Mouse (Mus musculus): Measurements from ENCODE around the gene Dstn. TPM values are rescaled to one million over a fixed set of nuclear protein-coding genes. Genes with fewer than 3 reads are reported as not detected.
A peak's percentile ranks its signal among the peaks of the same experiment; 100 is the strongest.

The Dstn gene
- 732 and 736 TPM in 2 replicates for polyA plus RNA-seq (2015; fragmentation: Nextera tagmentation; extraction: Ambion mirVana)

DNA sequence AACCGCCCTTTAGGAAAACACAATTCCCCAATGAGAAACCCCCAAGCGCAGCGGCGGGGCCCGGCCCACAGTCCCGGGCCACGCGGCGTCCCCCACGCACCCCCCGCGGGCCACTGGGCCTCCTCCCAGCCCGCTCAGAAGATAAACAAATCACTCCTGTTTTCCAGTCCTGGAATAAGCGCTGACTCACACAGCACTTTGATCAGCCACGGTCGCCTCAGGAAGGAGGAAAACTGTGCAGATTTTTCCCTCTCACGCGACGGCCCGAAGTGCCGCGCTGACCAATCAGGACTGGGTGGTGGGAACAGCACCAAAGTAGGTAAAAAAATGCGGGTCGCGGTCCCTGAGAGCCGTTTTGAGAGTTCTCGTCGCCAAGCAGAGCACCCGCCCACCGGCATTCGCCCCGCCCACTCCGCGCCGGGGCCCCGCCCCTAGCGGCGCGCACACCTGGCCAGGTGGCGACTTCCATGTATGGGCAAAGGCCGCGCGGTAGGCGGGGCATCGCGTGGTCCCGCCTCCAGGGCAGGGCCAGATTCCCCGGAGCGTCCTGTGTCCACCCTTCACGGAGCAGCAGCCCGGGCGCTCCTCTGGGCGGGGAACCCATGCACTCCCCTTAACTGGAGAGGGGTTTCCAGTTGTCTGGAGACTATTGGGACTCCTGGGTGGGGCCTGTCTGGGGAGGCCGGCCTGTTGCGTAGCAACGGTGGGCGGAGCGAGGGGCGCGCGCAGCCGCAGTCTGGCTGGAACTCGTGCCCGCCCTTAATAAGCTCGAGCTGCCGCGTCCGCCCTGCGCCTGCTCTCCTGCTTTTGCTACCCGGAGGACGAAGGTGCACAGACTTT is at the start of gene Dstn:
Gene Dstn (plus strand): TSS at position 561 of the 840 bp plus-strand sequence.
- H3K9me3 ChIP-seq = no peaks in the 10 kb centered on the region
- H3K4me1 ChIP-seq = peaks cover 15% of the 10 kb centered on the region; the same call in 1 of the 2 replicates
- peak; percentile 97 for ATAC-seq (ENCODE audit: insufficient read depth, low FRiP score, low read depth)
- H3K4me3 ChIP-seq (replicated peaks) = peak within 1 kb of the TSS; percentile 92
- H3K9ac ChIP-seq = peak within 1 kb of the TSS; percentile 94
- H3K27ac ChIP-seq = peak within 1 kb of the TSS; percentile 100
- under 1% methylated on average over 71 of the region's 71 CpGs for WGBS
- no peaks in the 10 kb centered on the region for H3K27me3 ChIP-seq (replicated peaks)
- H3K4me2 ChIP-seq = peak within 1 kb of the TSS; percentile 60
- no peaks in the 10 kb centered on the region for H3K36me3 ChIP-seq

DNA sequence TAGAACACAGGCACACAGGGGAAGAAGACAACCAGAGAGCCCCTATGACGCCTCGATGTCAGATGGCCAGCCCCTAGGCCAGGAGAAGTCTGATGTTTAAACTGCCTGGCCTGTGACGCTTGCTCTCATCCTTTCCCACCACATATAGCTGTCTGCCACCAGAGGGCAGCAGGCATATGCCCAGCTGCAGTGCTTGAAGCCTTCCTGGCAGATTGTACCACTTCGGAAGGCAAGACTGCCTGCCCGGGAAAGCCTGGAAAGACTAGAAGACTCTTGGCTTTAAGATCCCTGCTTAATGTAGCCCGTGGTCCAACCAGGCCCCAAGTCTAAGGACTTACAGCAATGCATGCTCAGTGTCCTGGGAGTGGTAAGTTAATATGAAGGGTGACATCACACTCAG is 47.8 kb upstream of the Dstn start:
- no peaks in the 10 kb centered on the region for H3K27me3 ChIP-seq (replicated peaks)
- H3K9me3 ChIP-seq = no peaks in the 10 kb centered on the region
- H3K27ac ChIP-seq = no peak overlapping the region
- WGBS = 2% methylated on average over 6 of the region's 6 CpGs
- no peak overlapping the region for H3K4me3 ChIP-seq (replicated peaks)
- H3K4me1 ChIP-seq = 0 out of 2 replicates have a peak, but pooled peaks cover 5% of the 10 kb centered on the region
- peak; percentile 29; the same call in 1 of the 2 replicates for ATAC-seq (ENCODE audit: insufficient read depth, low FRiP score, low read depth)
- H3K36me3 ChIP-seq = no peaks in the 10 kb centered on the region
- no peak overlapping the region for H3K9ac ChIP-seq
- peak overlapping the region; percentile 36; the same call in 1 of the 2 replicates for H3K4me2 ChIP-seq

DNA sequence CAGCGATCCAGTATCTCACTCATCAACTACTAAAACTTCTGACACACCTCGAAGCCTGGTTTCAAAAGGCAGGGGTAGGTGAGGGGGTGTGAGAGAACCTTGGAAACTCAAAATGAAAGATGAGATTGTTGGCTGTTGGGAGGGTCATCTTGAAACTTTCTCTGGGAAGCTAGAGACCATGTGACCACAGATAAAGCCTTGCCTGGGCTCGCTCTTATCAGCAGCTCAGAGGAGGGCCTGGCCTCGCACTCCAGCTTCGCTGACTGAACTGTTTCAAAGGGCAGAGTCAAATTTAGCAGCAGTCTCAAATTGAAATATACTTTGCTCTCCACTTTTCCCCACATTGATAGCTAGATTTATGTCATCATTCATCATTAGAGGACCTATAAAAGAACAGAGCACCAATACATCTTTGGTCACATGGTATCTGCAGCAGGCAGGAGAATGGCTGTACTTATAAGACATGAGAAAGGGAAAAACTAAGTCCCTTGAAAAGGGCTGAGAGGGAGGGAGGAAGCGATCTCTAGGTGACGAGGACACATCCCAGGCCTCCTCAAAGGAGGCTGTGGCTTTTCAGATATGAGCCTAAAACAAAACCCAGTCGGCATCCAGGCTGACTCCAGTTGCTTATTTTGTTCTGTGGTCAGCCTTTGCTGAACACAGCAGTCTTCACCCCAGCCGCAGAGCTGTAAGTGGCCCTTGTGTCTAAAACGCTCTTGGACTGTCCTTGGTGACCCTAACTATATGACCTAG is 44.0 kb upstream of the Dstn start:
- 37% methylated on average over 10 of the region's 10 CpGs for WGBS
- peak; percentile 82 for ATAC-seq (ENCODE audit: insufficient read depth, low FRiP score, low read depth)
- no peaks in the 10 kb centered on the region for H3K9me3 ChIP-seq
- no peaks in the 10 kb centered on the region for H3K36me3 ChIP-seq
- H3K4me2 ChIP-seq = no peak overlapping the region
- 0 out of 2 replicates have a peak, but pooled peaks cover 3% of the 10 kb centered on the region for H3K4me1 ChIP-seq
- no peaks in the 10 kb centered on the region for H3K27me3 ChIP-seq (replicated peaks)
- H3K4me3 ChIP-seq (replicated peaks) = no peak overlapping the region
- H3K9ac ChIP-seq = no peak overlapping the region
- H3K27ac ChIP-seq = 0 out of 2 replicates have a peak overlapping the region, but pooled peaks have one; percentile 11

DNA sequence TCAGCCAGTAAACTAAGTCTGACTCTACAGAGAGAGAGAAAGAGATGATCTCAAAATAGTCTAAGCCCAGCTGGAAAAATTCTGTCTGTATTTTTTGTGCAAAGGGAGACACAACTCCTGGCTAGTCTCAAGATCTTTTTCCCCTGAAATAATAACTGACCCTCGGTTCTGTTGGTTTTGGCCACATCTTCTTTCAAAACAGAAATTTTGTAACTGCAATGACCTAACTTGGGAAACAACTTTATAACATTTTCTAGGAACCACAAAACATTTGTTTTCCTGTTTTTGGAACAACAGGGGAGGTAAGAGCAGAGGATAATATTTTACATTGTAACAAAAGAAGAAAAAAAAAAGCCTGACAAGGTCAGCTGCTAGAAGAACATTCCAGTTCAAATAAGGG is 39.1 kb upstream of the Dstn start:
- Histone ChIP-seq H3K27me3 (replicated peaks) (no peaks in the 10 kb centered on the region), H3K4me1 (no peaks in the 10 kb centered on the region), H3K36me3 (no peaks in the 10 kb centered on the region), H3K9me3 (no peaks in the 10 kb centered on the region), H3K4me3 (replicated peaks) (no peak overlapping the region), H3K9ac (no peak overlapping the region), H3K27ac (no peak overlapping the region), H3K4me2 (no peak overlapping the region)
- no peak for ATAC-seq (ENCODE audit: insufficient read depth, low FRiP score, low read depth)
- WGBS = 42% methylated on average over 1 of the region's 1 CpGs

DNA sequence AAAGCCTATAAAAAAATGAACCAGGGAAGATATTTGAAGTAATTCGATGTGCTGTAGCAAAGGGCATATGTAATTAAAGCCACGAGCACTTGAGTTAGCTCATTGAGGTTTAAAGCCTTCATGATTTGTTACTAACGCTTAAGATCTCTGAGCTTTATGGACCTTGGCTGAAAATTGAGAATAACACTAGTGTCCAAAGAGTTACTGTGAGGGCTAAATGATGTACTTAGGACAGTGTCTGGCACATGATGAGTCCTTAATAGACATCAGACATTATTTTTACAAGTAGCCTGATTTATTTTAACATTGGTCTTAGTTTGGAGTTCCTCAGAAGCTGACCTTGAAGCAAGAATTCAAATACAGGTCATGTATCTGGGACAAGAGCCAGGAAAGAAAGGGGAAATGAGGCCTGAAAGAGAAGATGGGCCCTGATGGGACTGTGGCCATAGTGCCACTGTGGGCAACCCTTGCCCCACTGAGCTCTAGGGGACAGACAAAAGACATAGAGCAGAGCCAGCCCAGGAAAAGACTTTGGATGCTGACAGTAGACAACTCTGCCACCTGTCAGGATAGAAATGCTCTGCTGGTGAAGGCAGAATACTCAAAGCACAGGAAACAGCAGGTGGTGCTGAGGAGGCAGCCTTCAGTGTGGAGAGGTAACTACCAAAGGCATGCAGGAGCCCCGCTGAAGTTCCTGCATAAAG is 38.0 kb upstream of the Dstn start:
- no peak for ATAC-seq (ENCODE audit: insufficient read depth, low FRiP score, low read depth)

DNA sequence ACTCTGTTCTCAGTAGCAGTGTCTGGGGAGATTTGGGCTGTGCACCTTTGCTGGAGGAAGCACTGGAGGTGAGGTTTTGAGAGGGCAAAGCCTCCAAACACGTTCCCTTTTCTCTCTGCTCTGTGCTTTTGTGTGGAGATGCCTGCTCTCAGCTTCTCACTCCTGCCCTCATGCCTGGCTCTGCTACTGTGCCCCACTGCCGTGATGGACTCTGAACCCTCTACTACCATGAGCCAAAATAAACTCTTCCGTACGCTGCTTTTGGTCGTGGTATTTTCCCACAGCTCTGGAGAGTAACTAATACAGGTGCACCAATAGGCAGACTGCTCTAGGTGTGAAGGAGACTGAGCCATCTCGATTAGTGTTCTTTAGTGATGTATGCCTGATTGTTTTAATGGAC is 35.8 kb upstream of the Dstn start:
- no peaks in the 10 kb centered on the region for H3K36me3 ChIP-seq
- H3K4me2 ChIP-seq = no peak overlapping the region
- no peak overlapping the region for H3K27ac ChIP-seq
- 85% methylated on average over 6 of the region's 6 CpGs for WGBS
- no peaks in the 10 kb centered on the region for H3K9me3 ChIP-seq
- no peak overlapping the region for H3K9ac ChIP-seq
- H3K27me3 ChIP-seq (replicated peaks) = no peaks in the 10 kb centered on the region
- no peak for ATAC-seq (ENCODE audit: insufficient read depth, low FRiP score, low read depth)
- no peaks in the 10 kb centered on the region for H3K4me1 ChIP-seq
- H3K4me3 ChIP-seq (replicated peaks) = no peak overlapping the region

More for the DNA sequence above, 38.0 kb upstream of the Dstn start:
- 59% methylated on average over 4 of the region's 4 CpGs for WGBS
- Histone ChIP-seq H3K4me2 (no peak overlapping the region), H3K4me1 (no peaks in the 10 kb centered on the region), H3K9me3 (no peaks in the 10 kb centered on the region), H3K4me3 (replicated peaks) (no peak overlapping the region), H3K36me3 (no peaks in the 10 kb centered on the region), H3K9ac (no peak overlapping the region), H3K27ac (no peak overlapping the region), H3K27me3 (replicated peaks) (no peaks in the 10 kb centered on the region)

DNA sequence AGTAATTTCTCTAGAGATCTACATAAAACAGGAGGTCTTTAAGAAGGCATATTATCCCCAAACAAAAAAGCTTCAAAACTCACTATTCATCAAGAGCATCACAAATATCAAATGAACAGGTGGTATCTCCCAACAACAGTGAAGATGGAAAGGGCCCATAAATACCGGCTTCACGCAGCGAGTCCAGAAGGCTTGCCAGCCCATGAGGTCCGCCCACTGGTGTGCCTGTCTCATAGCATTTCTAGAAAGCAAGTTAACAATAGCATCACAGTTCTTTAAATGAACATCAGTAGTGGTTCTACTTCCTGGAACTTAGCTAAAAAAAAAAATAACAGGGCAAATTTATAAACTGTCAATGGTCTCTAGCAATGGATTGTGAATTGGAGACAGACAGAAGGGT is 33.1 kb upstream of the Dstn start:
- no peak overlapping the region for H3K9ac ChIP-seq
- H3K27ac ChIP-seq = no peak overlapping the region
- H3K4me1 ChIP-seq = no peaks in the 10 kb centered on the region
- no peaks in the 10 kb centered on the region for H3K36me3 ChIP-seq
- no peaks in the 10 kb centered on the region for H3K27me3 ChIP-seq (replicated peaks)
- H3K4me2 ChIP-seq = no peak overlapping the region
- ATAC-seq (ENCODE audit: insufficient read depth, low FRiP score, low read depth) = no peak
- 92% methylated on average over 4 of the region's 4 CpGs for WGBS
- no peak overlapping the region for H3K4me3 ChIP-seq (replicated peaks)
- no peaks in the 10 kb centered on the region for H3K9me3 ChIP-seq

DNA sequence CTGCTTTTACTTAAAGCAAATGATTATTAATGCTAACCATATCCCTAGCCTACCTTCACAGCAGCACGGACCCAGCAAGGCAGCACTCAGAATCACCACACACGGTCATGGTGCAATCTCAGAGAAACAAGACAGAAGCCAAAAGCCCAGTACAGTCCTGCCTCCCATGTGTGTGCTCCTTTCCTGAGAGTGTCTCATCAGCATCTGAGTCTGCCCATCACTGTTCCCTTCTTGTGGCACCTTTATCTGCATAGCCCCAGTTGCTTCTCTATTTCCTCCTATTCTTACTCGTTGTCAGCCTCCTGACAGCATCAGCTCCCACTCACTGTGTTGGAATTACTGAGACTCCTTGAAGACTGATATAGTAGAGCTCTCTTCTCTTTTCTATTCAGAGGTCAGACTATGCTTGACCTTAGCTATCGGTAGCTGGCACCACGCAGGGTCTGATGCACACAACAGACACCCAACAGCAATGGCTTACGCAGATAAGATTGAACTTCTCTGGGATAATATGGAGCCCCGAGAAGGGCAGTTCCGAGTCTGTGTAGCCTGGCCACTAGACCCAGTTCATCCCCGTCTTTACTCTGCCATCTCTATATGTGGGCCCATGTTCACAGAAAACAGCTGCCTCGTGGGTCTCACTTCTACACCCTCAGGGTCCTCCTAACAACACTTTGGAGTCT is 32.4 kb upstream of the Dstn start:
- Histone ChIP-seq H3K27ac (no peak overlapping the region), H3K4me3 (replicated peaks) (no peak overlapping the region), H3K9ac (no peak overlapping the region), H3K4me2 (no peak overlapping the region), H3K9me3 (no peaks in the 10 kb centered on the region), H3K36me3 (no peaks in the 10 kb centered on the region), H3K4me1 (no peaks in the 10 kb centered on the region), H3K27me3 (replicated peaks) (no peaks in the 10 kb centered on the region)
- 77% methylated on average over 10 of the region's 10 CpGs for WGBS
- ATAC-seq (ENCODE audit: insufficient read depth, low FRiP score, low read depth) = no peak

DNA sequence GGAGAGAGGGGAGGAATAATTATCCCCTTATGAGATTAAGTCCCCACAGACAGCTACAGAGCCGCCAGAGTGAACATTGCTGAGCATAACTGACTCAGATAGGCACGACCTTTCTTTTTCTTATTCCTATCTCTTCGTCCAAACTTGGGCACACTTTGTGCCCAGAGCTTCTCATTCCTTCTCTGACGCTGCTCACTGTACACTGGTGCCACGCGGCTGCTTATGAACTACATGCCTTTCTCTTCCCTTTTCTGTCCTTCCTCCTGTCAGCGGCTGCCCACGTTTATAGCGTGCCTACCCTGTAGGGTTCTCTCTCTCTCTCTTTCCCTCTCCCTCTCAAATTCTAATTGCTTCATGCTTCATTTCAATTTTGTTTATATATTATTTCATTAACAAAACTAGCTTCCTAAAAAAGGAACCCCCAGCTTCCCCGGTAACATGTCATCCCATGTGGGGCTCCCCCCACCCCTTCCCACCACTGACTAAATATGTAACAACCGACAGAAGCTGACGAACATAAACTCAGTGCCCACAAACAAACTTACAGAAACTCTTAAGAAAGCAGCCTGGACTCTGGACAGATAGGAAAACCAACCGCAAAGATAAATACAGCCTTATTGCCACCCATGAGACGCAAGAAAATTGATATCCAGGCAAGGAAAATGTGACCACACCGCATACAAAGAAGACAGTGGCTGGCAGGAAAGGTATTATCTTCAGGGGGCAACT is 25.8 kb upstream of the Dstn start:
- no peak for ATAC-seq (ENCODE audit: insufficient read depth, low FRiP score, low read depth)
- Histone ChIP-seq H3K9me3 (no peaks in the 10 kb centered on the region), H3K4me3 (replicated peaks) (no peak overlapping the region; the same call in 1 of the 2 replicates)

DNA sequence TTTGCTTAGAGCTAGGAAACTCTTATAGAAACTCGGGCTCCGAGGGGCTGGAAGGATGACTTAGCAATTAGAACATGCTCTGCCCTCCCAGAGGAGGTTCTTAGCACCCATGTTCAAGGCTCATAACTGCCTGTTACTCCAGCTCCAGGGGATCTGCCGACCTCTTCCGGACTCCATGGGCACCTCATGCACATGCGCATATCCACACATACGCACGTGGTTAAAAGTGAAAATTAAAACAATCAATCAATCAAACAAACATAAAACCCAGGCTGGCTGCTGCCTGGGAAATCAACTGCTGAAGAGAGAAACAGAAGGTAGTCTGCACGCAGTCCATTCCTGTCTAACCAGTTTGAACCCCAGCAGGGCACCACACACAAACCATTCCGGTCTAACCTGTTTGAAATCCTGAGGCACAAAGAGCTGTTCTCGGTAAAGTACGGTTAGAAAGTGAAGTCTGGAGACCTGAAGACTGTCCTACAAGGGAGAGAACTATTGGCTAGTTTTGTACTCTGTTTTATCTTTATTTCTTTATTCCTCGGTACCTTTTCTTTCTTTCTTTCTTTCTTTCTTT is 25.2 kb upstream of the Dstn start:
- peak overlapping the region; percentile 29; the same call in 1 of the 2 replicates for H3K4me2 ChIP-seq
- no peak overlapping the region for H3K9ac ChIP-seq
- H3K4me1 ChIP-seq = no peaks in the 10 kb centered on the region
- WGBS = 45% methylated on average over 12 of the region's 12 CpGs
- H3K4me3 ChIP-seq (replicated peaks) = no peak overlapping the region; the same call in 1 of the 2 replicates
- H3K36me3 ChIP-seq = no peaks in the 10 kb centered on the region
- peak; percentile 98 for ATAC-seq (ENCODE audit: insufficient read depth, low FRiP score, low read depth)
- no peaks in the 10 kb centered on the region for H3K27me3 ChIP-seq (replicated peaks)
- no peaks in the 10 kb centered on the region for H3K9me3 ChIP-seq
- peak overlapping the region; percentile 79 for H3K27ac ChIP-seq

More for the DNA sequence above, 25.8 kb upstream of the Dstn start:
- H3K4me1 ChIP-seq = no peaks in the 10 kb centered on the region
- peak overlapping the region; percentile 79 for H3K27ac ChIP-seq
- no peaks in the 10 kb centered on the region for H3K27me3 ChIP-seq (replicated peaks)
- H3K36me3 ChIP-seq = no peaks in the 10 kb centered on the region
- 65% methylated on average over 15 of the region's 15 CpGs for WGBS
- H3K9ac ChIP-seq = no peak overlapping the region
- peak overlapping the region; percentile 29; the same call in 1 of the 2 replicates for H3K4me2 ChIP-seq

Measured in stomach, embryonic 15.5 days (tissue).